20 mouse cellular contexts compared by ENCODE assay signal in genomic region chr12:8797936-8798335, GRCm38 (mm10). TPM values are rescaled to one million over a fixed set of nuclear protein-coding genes. Genes with fewer than 3 reads are reported as not detected.
A peak's percentile ranks its signal among the peaks of the same experiment; 100 is the strongest.
DNase-seq lines count a peak whose midpoint lies in the region; ATAC-seq and TF ChIP-seq lines count a peak whose summit lies in the region.
"Had no signal": no experiment of that assay in that cellular context is flagged by ENCODE, and none has a peak within 500 bp of the region (broad histone marks: within the 10 kb centered on the region; RNA-seq: fewer than 3 reads in every experiment).

No protein-coding gene starts in this region.

- no peak overlapping the region for H3K9ac ChIP-seq in lung, embryonic 16.5 days (ENCODE audit: low read length)
- no peak overlapping the region for H3K9ac ChIP-seq in limb, embryonic 12.5 days (replicated peaks)
- no peak overlapping the region for H3K9ac ChIP-seq in hindbrain, embryonic 14.5 days
- H3K9ac ChIP-seq: forebrain, postnatal 0 days; hindbrain, embryonic 15.5 days; liver, postnatal 0 days; midbrain, embryonic 15.5 days had no signal

- no peaks in the 10 kb centered on the region for H3K9me3 ChIP-seq in lung, embryonic 16.5 days (ENCODE audit: control insufficient read depth, low read length)
- peaks cover 10% of the 10 kb centered on the region for H3K9me3 ChIP-seq in limb, embryonic 12.5 days
- H3K9me3 ChIP-seq in hindbrain, embryonic 14.5 days (ENCODE audit: control insufficient read depth, low read length): no peaks in the 10 kb centered on the region
- H3K9me3 ChIP-seq: hindbrain, embryonic 15.5 days; midbrain, embryonic 15.5 days had no signal

- ATAC-seq in lung, embryonic 16.5 days (ENCODE audit: low read depth): peak; percentile 42; the same call in 1 of the 2 replicates
- no peak for ATAC-seq in limb, embryonic 12.5 days (ENCODE audit: insufficient number of reproducible peaks, insufficient read depth, low FRiP score, low TSS enrichment, low read depth)
- no peak for ATAC-seq in cerebellum, adult (ENCODE audit: insufficient number of reproducible peaks, low FRiP score, low TSS enrichment)
- ATAC-seq in hindbrain, embryonic 14.5 days (ENCODE audit: low FRiP score): no peak
- ATAC-seq: forebrain, postnatal 0 days; liver, postnatal 0 days; midbrain, embryonic 15.5 days had no signal

- H3K4me2 ChIP-seq in lung, embryonic 16.5 days (ENCODE audit: low read depth, low read length): no peak overlapping the region
- H3K4me2 ChIP-seq in limb, embryonic 12.5 days: peak overlapping the region; percentile 10; the same call in 1 of the 2 replicates
- no peak overlapping the region for H3K4me2 ChIP-seq in hindbrain, embryonic 14.5 days (replicated peaks)
- H3K4me2 ChIP-seq: hindbrain, embryonic 15.5 days; midbrain, embryonic 15.5 days had no signal

- H3K27ac ChIP-seq in gastrocnemius, adult 2 months: peak overlapping the region; percentile 43; the same call in 1 of the 2 replicates
- H3K27ac ChIP-seq in lung, embryonic 16.5 days (ENCODE audit: low read length): peak overlapping the region; percentile 92
- peak overlapping the region; percentile 97 for H3K27ac ChIP-seq in limb, embryonic 12.5 days
- no peak overlapping the region for H3K27ac ChIP-seq in hindbrain, embryonic 14.5 days
- H3K27ac ChIP-seq: heart, adult 2 months; hindbrain, embryonic 15.5 days; midbrain, embryonic 15.5 days had no signal

- DNase-seq in gastrocnemius, adult 2 months: no peak
- no peak for DNase-seq in gastrocnemius, postnatal 14 days
- no peak for DNase-seq in lung, postnatal 4 days
- DNase-seq in T-cell, adult 2 months (ENCODE audit: low spot score): no peak
- DNase-seq in hindbrain, embryonic 14.5 days (ENCODE audit: low spot score): no peak
- DNase-seq: adrenal gland, adult 2 months; cerebellum, postnatal 14 days; forebrain, postnatal 0 days; left cerebral cortex, postnatal 4 days; liver, postnatal 0 days; retina, postnatal 1 day; right cerebral cortex, postnatal 4 days; thymus, adult 2 months had no signal

- intact Hi-C loops in gastrocnemius, adult 2 months (cut with DNase I): no loop called here
- intact Hi-C loops in gastrocnemius, postnatal 14 days (cut with DNase I; ENCODE audit: low total_unique reads): no loop called here

- 58% methylated on average over 7 of the region's 7 CpGs for WGBS in lung, embryonic 16.5 days
- 81% methylated on average over 7 of the region's 7 CpGs for WGBS in limb, embryonic 12.5 days
- WGBS in hindbrain, embryonic 14.5 days: 91% methylated on average over 7 of the region's 7 CpGs

- H3K4me1 ChIP-seq in lung, embryonic 16.5 days (replicated peaks; ENCODE audit: control insufficient read depth, insufficient read depth, low read length): peaks cover 18% of the 10 kb centered on the region
- peaks cover 55% of the 10 kb centered on the region for H3K4me1 ChIP-seq in limb, embryonic 12.5 days (replicated peaks)
- no peaks in the 10 kb centered on the region for H3K4me1 ChIP-seq in hindbrain, embryonic 14.5 days (replicated peaks; ENCODE audit: control insufficient read depth, insufficient read depth, low read length)
- H3K4me1 ChIP-seq: hindbrain, embryonic 15.5 days; megakaryocyte, embryonic 14.5 days; midbrain, embryonic 15.5 days had no signal

- no peak for TF ChIP-seq CTCF in gastrocnemius, adult 2 months (IDR thresholded peaks at IDR 0.05)

- H3K27me3 ChIP-seq in lung, embryonic 16.5 days (ENCODE audit: control insufficient read depth, insufficient read depth, low read depth, low read length): no peaks in the 10 kb centered on the region
- H3K27me3 ChIP-seq in limb, embryonic 12.5 days: no peaks in the 10 kb centered on the region
- H3K27me3 ChIP-seq in hindbrain, embryonic 14.5 days (ENCODE audit: control insufficient read depth, insufficient read depth, low read length): no peaks in the 10 kb centered on the region
- H3K27me3 ChIP-seq: hindbrain, embryonic 15.5 days; midbrain, embryonic 15.5 days had no signal

- H3K4me3 ChIP-seq in gastrocnemius, adult 2 months: no peak overlapping the region
- no peak overlapping the region for H3K4me3 ChIP-seq in lung, embryonic 16.5 days (ENCODE audit: low read length)
- H3K4me3 ChIP-seq in limb, embryonic 12.5 days (replicated peaks): no peak overlapping the region
- H3K4me3 ChIP-seq in hindbrain, embryonic 14.5 days (replicated peaks; ENCODE audit: low read length): no peak overlapping the region
- H3K4me3 ChIP-seq: heart, adult 2 months; hindbrain, embryonic 15.5 days; megakaryocyte, embryonic 14.5 days; midbrain, embryonic 15.5 days had no signal

- H3K36me3 ChIP-seq in lung, embryonic 16.5 days (ENCODE audit: control insufficient read depth, insufficient read depth, low read length): peaks cover 17% of the 10 kb centered on the region
- peaks cover 27% of the 10 kb centered on the region for H3K36me3 ChIP-seq in limb, embryonic 12.5 days
- no peaks in the 10 kb centered on the region; the same call in 1 of the 2 replicates for H3K36me3 ChIP-seq in hindbrain, embryonic 14.5 days (replicated peaks; ENCODE audit: control insufficient read depth, insufficient read depth)
- H3K36me3 ChIP-seq: hindbrain, embryonic 15.5 days; midbrain, embryonic 15.5 days had no signal

RNA-seq across cellular contexts. Expression of gene Sdc1, which starts 26.8 kb away (rescaled TPM):
- total RNA-seq in gastrocnemius, adult 2 months (2021): 1 to 10 TPM; 1.9 to 2.7 TPM
- total RNA-seq in gastrocnemius, postnatal 14 days (2021): 10 to 100 TPM in 1 of 2 experiments, 1 to 10 TPM in 1; 8.3 to 11.2 TPM
- 166 and 170 TPM in 2 replicates for polyA plus RNA-seq in lung, embryonic 16.5 days (2015; fragmentation: Nextera tagmentation; extraction: Ambion mirVana)
- polyA plus RNA-seq in limb, embryonic 12.5 days (2016; fragmentation: Nextera tagmentation; extraction: Ambion mirVana): 257 and 262 TPM in 2 replicates
- 16.8 and 18.1 TPM in 2 replicates for polyA plus RNA-seq in hindbrain, embryonic 14.5 days (2014; fragmentation: Nextera tagmentation; extraction: Ambion mirVana)
